Mouse (Mus musculus) subcutaneous adipose tissue, adult 2 months (tissue): ENCODE data around the gene Ndufaf3. TPM values are rescaled to one million over a fixed set of nuclear protein-coding genes. Genes with fewer than 3 reads are reported as not detected.

Experiments used
- polyA plus RNA-seq: library from polyadenylated mRNA; depleted of rRNA; stranded (reverse); fragments of >200 nt; gene quantifications from 2 replicates; pipeline ENCODE4 v1.2.3, GENCODE M21; 2012; ENCODE audit warnings: low replicate concordance; rRNA removed

Gene Ndufaf3
- polyA plus RNA-seq = 38.3 and 48.7 TPM in 2 replicates

DNA sequence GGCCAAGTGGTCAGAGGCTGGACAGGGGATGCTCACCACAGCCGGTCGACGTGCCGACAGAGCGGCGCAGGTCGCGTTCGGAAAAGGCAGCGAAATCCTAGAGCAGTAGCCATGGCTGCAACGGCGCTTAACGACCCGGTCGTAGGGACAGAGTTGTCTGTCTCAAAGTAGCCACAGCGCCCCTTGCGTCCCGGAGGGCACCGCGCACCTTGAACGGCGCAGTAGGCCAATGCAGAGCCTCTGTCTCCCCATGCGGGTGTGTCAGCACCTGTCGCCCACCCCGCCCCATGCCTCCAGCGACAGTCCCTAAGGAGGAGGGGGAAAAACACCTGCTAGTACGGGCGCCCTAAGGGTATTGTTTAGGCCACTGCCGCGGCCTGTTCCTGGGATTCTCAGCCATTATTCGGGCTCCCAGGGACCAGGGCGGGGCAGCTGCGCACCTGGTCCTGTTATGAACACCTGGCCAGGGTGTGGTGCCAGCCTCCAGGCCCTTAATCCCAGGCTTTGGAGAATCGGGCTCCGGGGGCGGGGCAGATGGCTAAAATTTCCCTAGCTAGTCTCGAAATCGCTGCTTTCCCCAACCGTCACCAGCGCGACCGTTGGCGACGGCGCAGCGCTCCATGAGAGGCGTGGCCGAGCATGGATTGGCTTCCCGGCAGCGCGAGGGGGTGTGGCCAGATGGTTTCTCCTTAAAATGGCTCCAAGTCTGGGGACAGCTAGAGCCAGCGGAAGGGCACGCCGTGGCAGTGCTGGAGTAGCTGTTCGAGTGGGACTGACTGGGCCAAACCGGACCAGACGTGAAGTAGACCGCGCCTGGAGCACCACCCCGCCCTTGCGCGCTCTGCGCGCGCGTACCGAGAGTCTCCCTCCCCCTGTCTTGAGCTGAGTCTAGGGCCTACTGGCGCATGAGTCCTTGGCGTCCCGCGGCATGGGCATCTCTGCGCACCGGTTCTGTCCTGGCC is at the start of gene Ndufaf3:
Gene Ndufaf3 (minus strand): TSS at position 620 of the 962 bp plus-strand sequence.

GRCm38 (mm10) chr9:108596998-108597764 is 29.9 kb upstream of the Ndufaf3 start, which contains the start of gene P4htm:
P4htm (minus strand) TSS chr9:108597667.

GRCm38 (mm10) chr9:108578545-108579343 is 11.5 kb upstream of the Ndufaf3 start, which contains the start of gene Wdr6:
Wdr6 (minus strand) TSS chr9:108578739.

GRCm38 (mm10) chr9:108569381-108570206 is 2.4 kb upstream of the Ndufaf3 start, which contains the start of gene Dalrd3:
Dalrd3 (plus strand) TSS chr9:108569886.

GRCm38 (mm10) chr9:108560227-108560841 is 6.9 kb downstream of the Ndufaf3 start, which contains the start of gene Impdh2:
Impdh2 (plus strand) TSS chr9:108560286.

DNA sequence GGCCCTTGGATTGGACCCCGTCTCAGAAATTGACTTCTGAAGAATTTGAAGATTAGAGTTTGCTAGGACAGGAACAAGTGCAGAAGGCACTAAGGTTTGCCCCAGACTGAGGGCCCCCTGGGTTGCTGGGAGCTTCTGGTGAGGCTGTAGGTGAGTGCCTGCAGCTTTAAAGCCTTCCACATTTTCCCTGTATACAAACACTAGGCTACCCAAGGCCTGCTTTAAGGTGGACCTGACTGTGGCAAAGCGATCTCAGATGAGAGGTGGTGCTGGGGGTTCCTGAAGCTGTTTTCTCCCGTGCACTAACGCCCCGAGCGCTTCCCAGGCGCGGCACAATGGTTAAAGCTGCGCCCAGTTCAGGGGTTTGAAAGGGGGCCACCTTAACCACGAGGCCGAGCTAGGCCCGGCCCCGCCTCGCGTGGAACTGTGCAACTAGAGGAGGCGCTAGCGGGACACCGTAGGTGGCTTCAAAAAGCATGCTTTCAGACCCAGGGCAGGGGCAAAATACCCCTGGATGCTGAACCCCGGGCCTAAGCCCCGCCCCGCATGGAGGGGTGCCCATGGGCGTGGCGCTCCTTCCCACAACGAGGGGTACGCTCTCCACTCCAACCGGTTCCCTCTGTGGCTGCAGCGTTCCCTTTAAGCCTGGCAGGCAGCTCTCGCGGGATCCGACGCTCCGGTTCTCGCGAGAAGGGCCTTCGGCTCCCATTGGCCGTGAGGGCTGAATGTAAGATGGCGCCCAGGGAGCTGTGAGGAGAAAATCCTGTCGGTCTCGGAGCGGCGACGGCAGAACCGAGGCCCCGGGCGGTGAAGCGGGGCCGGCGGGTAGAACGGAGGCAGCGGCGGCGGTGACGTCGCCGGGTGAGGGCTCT is 50.6 kb downstream of the Ndufaf3 start, which contains the start of gene Qrich1:
Gene Qrich1 (plus strand): TSS at position 427 of the 872 bp plus-strand sequence.

Other genes with a start within 250 kb of the Ndufaf3 start
- gene Gpx1, start 228.5 kb downstream of the Ndufaf3 start, polyA plus RNA-seq = 1,212 and 1,799 TPM in 2 replicates
- 82.2 and 92.5 TPM in 2 replicates for gene Usp4, start 219.6 kb downstream of the Ndufaf3 start, polyA plus RNA-seq
- gene 1700102P08Rik, start 174.6 kb downstream of the Ndufaf3 start, polyA plus RNA-seq = 0.21 and 0.27 TPM in 2 replicates
- 0.10 TPM in 1 of 2 replicates, not detected in the other for gene Ccdc36, start 138.9 kb downstream of the Ndufaf3 start, polyA plus RNA-seq
- gene BC048562, start 131.0 kb downstream of the Ndufaf3 start, polyA plus RNA-seq = not detected in 2 replicates
- 20.4 and 34.4 TPM in 2 replicates for gene Ccdc71, start 106.9 kb downstream of the Ndufaf3 start, polyA plus RNA-seq
- 70.2 and 91.7 TPM in 2 replicates for gene Klhdc8b, start 105.9 kb downstream of the Ndufaf3 start, polyA plus RNA-seq
- gene Lamb2, start 87.7 kb downstream of the Ndufaf3 start, polyA plus RNA-seq = 223 and 264 TPM in 2 replicates
- 179 and 216 TPM in 2 replicates for gene Usp19, start 76.8 kb downstream of the Ndufaf3 start, polyA plus RNA-seq
- 172 and 318 TPM in 2 replicates for gene Qars, start 59.7 kb downstream of the Ndufaf3 start, polyA plus RNA-seq
- gene Qrich1, start 50.6 kb downstream of the Ndufaf3 start, polyA plus RNA-seq = 93.6 and 129 TPM in 2 replicates
- 48.0 and 173 TPM in 2 replicates for gene Impdh2, start 7.1 kb downstream of the Ndufaf3 start, polyA plus RNA-seq
- gene Dalrd3, start 2.5 kb upstream of the Ndufaf3 start, polyA plus RNA-seq = 120 and 203 TPM in 2 replicates
- gene Wdr6, start 11.3 kb upstream of the Ndufaf3 start, polyA plus RNA-seq = 41.1 and 162 TPM in 2 replicates
- gene P4htm, start 30.2 kb upstream of the Ndufaf3 start, polyA plus RNA-seq = 5.3 and 35.1 TPM in 2 replicates
- gene Arih2, start 82.0 kb upstream of the Ndufaf3 start, polyA plus RNA-seq = 35.0 and 41.4 TPM in 2 replicates
- gene Slc25a20, start 94.7 kb upstream of the Ndufaf3 start, polyA plus RNA-seq = 36.9 and 73.5 TPM in 2 replicates
- 15.6 and 32.7 TPM in 2 replicates for gene Prkar2a, start 121.9 kb upstream of the Ndufaf3 start, polyA plus RNA-seq
- 53.3 and 84.8 TPM in 2 replicates for gene Ip6k2, start 216.4 kb upstream of the Ndufaf3 start, polyA plus RNA-seq
- 25.4 and 31.7 TPM in 2 replicates for gene Nckipsd, start 240.9 kb upstream of the Ndufaf3 start, polyA plus RNA-seq